Comparison of ENCODE assay signal across 8 mouse cellular contexts in the genomic region with DNA sequence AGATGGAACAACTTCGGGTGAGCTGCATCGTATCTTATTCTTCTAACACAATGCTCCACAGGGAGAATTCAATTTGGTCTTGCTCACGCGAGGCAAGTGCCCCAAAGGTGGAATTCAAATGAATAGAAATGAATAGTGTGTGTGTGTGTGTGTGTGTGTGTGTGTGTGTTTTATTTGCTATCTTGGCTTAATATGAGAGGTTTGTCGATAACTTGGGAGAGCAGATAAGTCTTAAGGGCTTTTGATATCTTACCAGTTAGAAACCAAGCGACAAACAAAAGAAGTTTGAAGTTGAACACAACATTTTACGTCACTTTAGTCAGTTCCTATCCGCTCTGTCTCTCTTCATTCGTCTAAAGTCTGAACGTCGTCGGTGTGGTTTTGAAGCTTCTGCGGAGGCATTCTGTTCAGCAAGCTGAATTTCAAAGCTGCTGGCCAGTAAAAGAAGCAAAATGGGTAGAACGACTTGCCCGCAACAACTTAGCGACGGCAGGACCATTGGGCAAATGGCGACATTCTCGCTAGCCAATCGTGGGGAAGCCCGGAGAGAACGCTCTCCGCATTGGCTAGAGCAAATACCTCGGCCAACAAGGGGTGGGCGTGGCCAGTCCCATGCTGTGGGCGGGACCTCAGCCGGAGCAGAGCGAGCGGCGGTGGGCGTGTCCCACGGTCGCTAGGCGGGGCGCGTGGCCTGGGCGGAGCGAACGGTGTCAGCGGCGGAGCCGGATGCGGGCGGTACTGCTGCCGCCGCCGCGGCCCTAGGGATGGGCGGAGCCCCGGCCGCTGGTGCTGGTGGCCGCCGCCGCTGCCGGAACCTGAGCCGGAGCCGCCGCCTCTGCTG. TPM values are rescaled to one million over a fixed set of nuclear protein-coding genes. Genes with fewer than 3 reads are reported as not detected.
DNase-seq lines count a peak whose midpoint lies in the region; ATAC-seq and TF ChIP-seq lines count a peak whose summit lies in the region.

A gene (plus strand): TSS at position 710 of the 841 bp plus-strand sequence.

- TF ChIP-seq CTCF in kidney, postnatal 0 days (IDR thresholded peaks at IDR 0.05; ENCODE audit: low read depth): peak; percentile 40; the same call in 1 of the 2 replicates

- H3K9ac ChIP-seq in heart, embryonic 12.5 days: peak within 1 kb of the TSS; percentile 91
- H3K9ac ChIP-seq in kidney, postnatal 0 days (ENCODE audit: low read depth, low read length): peak within 1 kb of the TSS; percentile 97
- H3K9ac ChIP-seq in liver, embryonic 11.5 days (ENCODE audit: low read depth, low read length): peak within 1 kb of the TSS; percentile 86
- peak within 1 kb of the TSS; percentile 86 for H3K9ac ChIP-seq in stomach, embryonic 14.5 days (replicated peaks; ENCODE audit: low read depth, low read length)

- ATAC-seq in erythroid progenitor cell, adult 5-6 weeks (replicated peaks; ENCODE audit: low FRiP score, poor library complexity, severe bottlenecking): peak; percentile 90
- ATAC-seq in heart, embryonic 12.5 days (ENCODE audit: insufficient number of reproducible peaks, low FRiP score): peak; percentile 99
- ATAC-seq in kidney, postnatal 0 days (replicated peaks; ENCODE audit: low FRiP score, low read depth): peak; percentile 95
- ATAC-seq in liver, embryonic 11.5 days (replicated peaks; ENCODE audit: low FRiP score): peak; percentile 95
- peak; percentile 96 for ATAC-seq in stomach, embryonic 14.5 days (ENCODE audit: insufficient number of reproducible peaks, insufficient read depth, low FRiP score, low read depth)

- peak within 1 kb of the TSS; percentile 90 for H3K4me3 ChIP-seq in heart, embryonic 12.5 days
- H3K4me3 ChIP-seq in kidney, postnatal 0 days (replicated peaks; ENCODE audit: low read depth, low read length): peak within 1 kb of the TSS; percentile 96
- H3K4me3 ChIP-seq in liver, embryonic 11.5 days (ENCODE audit: low read depth, low read length): peak within 1 kb of the TSS; percentile 88
- H3K4me3 ChIP-seq in stomach, embryonic 14.5 days (ENCODE audit: low read depth, low read length): peak within 1 kb of the TSS; percentile 83

- peak within 1 kb of the TSS; percentile 77 for H3K4me2 ChIP-seq in heart, embryonic 12.5 days
- H3K4me2 ChIP-seq in kidney, postnatal 0 days (ENCODE audit: low read length): peak within 1 kb of the TSS; percentile 72
- H3K4me2 ChIP-seq in liver, embryonic 11.5 days: peak within 1 kb of the TSS; percentile 79
- H3K4me2 ChIP-seq in stomach, embryonic 14.5 days (replicated peaks; ENCODE audit: low read depth, low read length): peak within 1 kb of the TSS; percentile 72

- peaks cover 39% of the 10 kb centered on the region for H3K4me1 ChIP-seq in heart, embryonic 12.5 days (replicated peaks)
- H3K4me1 ChIP-seq in kidney, postnatal 0 days (replicated peaks; ENCODE audit: insufficient read depth, low read length): peaks cover 16% of the 10 kb centered on the region
- peaks cover 35% of the 10 kb centered on the region for H3K4me1 ChIP-seq in liver, embryonic 11.5 days (replicated peaks; ENCODE audit: control insufficient read depth, insufficient read depth, low read length)
- peaks cover 25% of the 10 kb centered on the region for H3K4me1 ChIP-seq in stomach, embryonic 14.5 days (ENCODE audit: control insufficient read depth, insufficient read depth, low read length)

- WGBS in heart, embryonic 12.5 days: 1% methylated on average over 55 of the region's 58 CpGs
- WGBS in kidney, postnatal 0 days: under 1% methylated on average over 57 of the region's 58 CpGs
- 1% methylated on average over 58 of the region's 58 CpGs for WGBS in liver, embryonic 11.5 days
- under 1% methylated on average over 57 of the region's 58 CpGs for whole genome bisulfite sequencing in stomach, embryonic 14.5 days

- H3K9me3 ChIP-seq in heart, embryonic 12.5 days (replicated peaks): no peaks in the 10 kb centered on the region
- H3K9me3 ChIP-seq in kidney, postnatal 0 days (replicated peaks; ENCODE audit: low read length): no peaks in the 10 kb centered on the region
- no peaks in the 10 kb centered on the region for H3K9me3 ChIP-seq in liver, embryonic 11.5 days (ENCODE audit: control insufficient read depth, low read length)
- H3K9me3 ChIP-seq in stomach, embryonic 14.5 days (ENCODE audit: control insufficient read depth, low read depth, low read length): no peaks in the 10 kb centered on the region

- DNase-seq in CD4-positive helper T cell, adult 2 months (ENCODE audit: low read depth, low spot score): peak; percentile 99
- DNase-seq in brain, embryonic 18.5 days (ENCODE audit: low read depth, low spot score): peak; percentile 94
- peak; percentile 99 for DNase-seq in kidney, postnatal 0 days (ENCODE audit: low spot score)
- peak; percentile 99 for DNase-seq in liver, embryonic 11.5 days (ENCODE audit: low spot score)
- peak; percentile 100 for DNase-seq in naive thymus-derived CD4-positive, alpha-beta T cell, adult 2 months (ENCODE audit: low read depth)

- H3K27me3 ChIP-seq in heart, embryonic 12.5 days (replicated peaks): no peaks in the 10 kb centered on the region
- no peaks in the 10 kb centered on the region for H3K27me3 ChIP-seq in kidney, postnatal 0 days (ENCODE audit: insufficient read depth, low read length)
- no peaks in the 10 kb centered on the region for H3K27me3 ChIP-seq in liver, embryonic 11.5 days (replicated peaks; ENCODE audit: control insufficient read depth, insufficient read depth, low read length)
- no peaks in the 10 kb centered on the region for H3K27me3 ChIP-seq in stomach, embryonic 14.5 days (ENCODE audit: control insufficient read depth, insufficient read depth, low read length)

- peak within 1 kb of the TSS; percentile 89 for H3K27ac ChIP-seq in heart, embryonic 12.5 days (ENCODE audit: poor library complexity, severe bottlenecking)
- peak within 1 kb of the TSS; percentile 93 for H3K27ac ChIP-seq in kidney, postnatal 0 days
- H3K27ac ChIP-seq in liver, embryonic 11.5 days (ENCODE audit: low read depth, low read length): peak within 1 kb of the TSS; percentile 93
- peak within 1 kb of the TSS; percentile 85 for H3K27ac ChIP-seq in stomach, embryonic 14.5 days (ENCODE audit: low read length)

- H3K36me3 ChIP-seq in heart, embryonic 12.5 days: no peaks in the 10 kb centered on the region; the same call in 1 of the 2 replicates
- H3K36me3 ChIP-seq in kidney, postnatal 0 days (ENCODE audit: insufficient read depth, low read length): no peaks in the 10 kb centered on the region
- H3K36me3 ChIP-seq in liver, embryonic 11.5 days (ENCODE audit: control insufficient read depth, insufficient read depth, low read length): peaks cover 3% of the 10 kb centered on the region; the same call in 1 of the 2 replicates
- no peaks in the 10 kb centered on the region; the same call in 1 of the 2 replicates for H3K36me3 ChIP-seq in stomach, embryonic 14.5 days (ENCODE audit: control insufficient read depth, insufficient read depth, low read length)

RNA-seq across cellular contexts. Expression of the gene that starts here (rescaled TPM):
- 7.9 and 15.1 TPM in 2 replicates for total RNA-seq in erythroid progenitor cell, adult 5-6 weeks (2015; ENCODE audit: low replicate concordance)
- 17.2 and 24.7 TPM in 2 replicates for total RNA-seq in erythroid progenitor cell, adult 5-6 weeks (2017; ENCODE audit: low replicate concordance)
- polyA plus RNA-seq in heart, embryonic 12.5 days (2016; fragmentation: Nextera tagmentation; extraction: Ambion mirVana): 16.5 and 16.7 TPM in 2 replicates
- polyA plus RNA-seq in kidney, postnatal 0 days (2015; fragmentation: Nextera tagmentation; extraction: Ambion mirVana): 12.5 and 13.2 TPM in 2 replicates
- polyA plus RNA-seq in liver, embryonic 11.5 days (2014; fragmentation: Nextera tagmentation; extraction: Ambion mirVana): 19.6 and 23.0 TPM in 2 replicates
- 22.0 TPM in 2 replicates for polyA plus RNA-seq in stomach, embryonic 14.5 days (2014; fragmentation: Nextera tagmentation; extraction: Ambion mirVana)

Comparison
In these comparisons a context has a peak if more than half of its experiments do, and no peak if none do; other contexts are left out.
1. Peak in every context shown above with its lines: DNase-seq, ATAC-seq, H3K4me3 ChIP-seq and H3K27ac ChIP-seq.